Mouse (Mus musculus): Measurements from ENCODE around the gene Gm15080.
"Not testable (repeated sequence)": the region's sequence is repeated elsewhere in the genome, so short reads cannot be mapped to it uniquely, and the experiment has no call there.

The Gm15080 gene

DNA sequence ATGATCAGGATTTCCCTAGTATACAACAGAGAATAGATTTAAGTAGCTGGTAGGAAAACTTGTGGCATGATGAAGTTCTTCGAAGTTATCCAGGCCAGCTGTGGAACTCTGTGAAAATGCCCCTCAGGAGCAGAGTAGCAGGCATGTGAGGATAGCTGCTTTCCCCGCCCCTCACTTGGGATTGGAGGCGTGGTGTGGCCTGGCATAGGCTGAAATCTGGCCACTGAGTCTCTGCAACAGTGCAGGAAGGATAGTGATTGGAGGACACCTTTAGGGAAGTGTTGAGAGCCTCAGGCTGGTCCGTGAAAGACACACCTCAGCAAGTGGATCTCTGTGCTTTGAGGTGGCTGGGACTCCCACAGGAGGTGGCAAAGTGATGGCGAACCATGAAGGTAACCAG lies at the start of gene Gm15080:
Gene Gm15080 (plus strand): TSS at position 301 of the 400 bp plus-strand sequence.
- DNase-seq: not testable (repeated sequence)

Data from right cerebral cortex, postnatal 25 days (tissue).